Mouse (Mus musculus): ENCODE measurements around the gene Nav2.

The Nav2 gene

DNA sequence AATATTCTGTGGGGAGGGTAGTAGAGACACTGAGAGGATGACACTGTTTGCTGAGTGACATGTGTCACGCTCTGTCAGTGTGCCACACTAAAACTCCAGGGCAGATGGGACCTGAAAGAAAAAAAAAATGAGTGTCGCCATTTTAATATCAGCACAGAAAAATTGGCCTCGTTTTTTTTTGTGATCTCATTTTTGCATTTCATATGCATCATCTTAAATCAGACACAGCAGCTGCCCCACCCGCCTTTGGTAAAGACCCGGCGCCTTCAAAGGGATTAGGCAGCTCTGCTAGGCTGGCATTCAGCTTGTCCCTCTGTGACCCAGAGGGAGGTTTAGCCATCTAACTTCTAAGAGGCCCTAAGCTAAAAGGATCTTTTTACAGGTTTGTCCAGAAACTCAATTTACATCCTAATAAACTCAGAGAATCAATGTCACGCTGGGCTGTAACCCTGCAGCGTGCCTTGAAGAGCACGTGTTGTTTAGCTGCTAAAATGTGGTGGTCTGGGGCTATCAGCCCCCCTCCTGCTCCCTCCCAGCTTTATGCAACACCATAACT, 576.9 kb downstream of the Nav2 start:
- TF ChIP-seq CTCF (conservative IDR thresholded peaks at IDR 0.05; ENCODE audit: low read length) (no peak), NANOG (IDR thresholded peaks at IDR 0.05; ENCODE audit: borderline replicate concordance, low read length) (no peak), POU5F1 (IDR thresholded peaks at IDR 0.05; ENCODE audit: borderline replicate concordance, low read length) (no peak)

DNA sequence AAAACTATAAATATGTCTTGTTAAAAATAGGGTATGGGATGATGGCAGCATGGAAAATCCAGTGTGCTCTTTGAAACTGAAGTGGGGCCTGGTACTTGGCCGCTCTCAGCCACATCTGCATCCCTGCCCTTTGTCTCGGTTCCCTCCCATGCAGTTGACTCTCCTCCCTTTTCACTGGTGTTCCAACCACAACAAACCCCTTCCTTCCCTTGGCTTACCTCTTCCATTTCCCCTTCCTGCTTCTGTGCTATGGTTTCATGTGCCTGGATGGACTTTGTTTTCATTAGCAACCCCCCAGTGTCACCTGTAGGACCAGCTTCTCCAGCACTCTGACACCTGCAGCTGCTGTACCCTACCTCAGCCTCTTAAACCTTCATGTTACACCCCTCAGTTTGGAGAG, 578.8 kb downstream of the Nav2 start:
- TF ChIP-seq POU5F1 (IDR thresholded peaks at IDR 0.05; ENCODE audit: borderline replicate concordance, low read length) (no peak), NANOG (IDR thresholded peaks at IDR 0.05; ENCODE audit: borderline replicate concordance, low read length) (no peak), CTCF (conservative IDR thresholded peaks at IDR 0.05; ENCODE audit: low read length) (no peak)

More for the DNA sequence above, 576.9 kb downstream of the Nav2 start:
- H3K27me3 ChIP-seq (ENCODE audit: insufficient read depth, low read length), result no peaks in the 10 kb centered on the region
- H3K4me3 ChIP-seq (replicated peaks; ENCODE audit: low read length), result no peak overlapping the region
- peaks cover 42% of the 10 kb centered on the region for H3K4me1 ChIP-seq (replicated peaks; ENCODE audit: low read depth, low read length)
- no peaks in the 10 kb centered on the region for H3K9me3 ChIP-seq (ENCODE audit: low read length)
- no peaks in the 10 kb centered on the region for H3K36me3 ChIP-seq (ENCODE audit: insufficient read depth, low read length)

DNA sequence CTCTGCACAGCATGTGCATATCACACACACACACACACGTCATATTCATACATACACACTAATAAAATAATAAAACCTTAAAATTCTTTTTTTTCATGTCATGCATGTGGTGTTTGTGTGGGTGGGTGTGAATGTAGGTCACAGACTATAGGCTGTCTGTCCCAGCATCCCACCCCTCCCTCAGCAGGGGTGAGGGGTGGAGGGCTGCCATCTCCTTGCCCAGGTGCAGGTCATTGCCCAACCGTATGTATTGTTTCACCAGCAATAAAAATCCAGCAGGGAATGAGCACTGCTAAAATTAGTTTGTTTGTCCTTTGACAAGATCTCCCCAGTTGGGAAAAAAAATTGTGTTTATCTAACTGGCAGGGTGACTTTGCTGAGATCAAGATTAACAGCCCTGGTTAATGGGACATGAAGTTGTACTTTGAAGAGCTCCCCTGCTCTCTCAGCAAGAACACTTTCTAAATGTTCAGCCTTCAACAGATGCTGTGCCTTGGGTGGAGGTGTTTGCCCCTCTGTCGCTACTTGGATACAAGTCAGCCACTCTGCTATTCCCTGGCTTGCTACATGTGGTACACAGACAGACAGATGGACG, 580.1 kb downstream of the Nav2 start:
- H3K36me3 ChIP-seq (ENCODE audit: insufficient read depth, low read length), result peaks cover 11% of the 10 kb centered on the region
- TF ChIP-seq CTCF (conservative IDR thresholded peaks at IDR 0.05; ENCODE audit: low read length) (no peak), NANOG (IDR thresholded peaks at IDR 0.05; ENCODE audit: borderline replicate concordance, low read length) (no peak), POU5F1 (IDR thresholded peaks at IDR 0.05; ENCODE audit: borderline replicate concordance, low read length) (no peak)
- no peaks in the 10 kb centered on the region for H3K9me3 ChIP-seq (ENCODE audit: low read length)
- H3K27me3 ChIP-seq (ENCODE audit: insufficient read depth, low read length), result no peaks in the 10 kb centered on the region
- H3K4me1 ChIP-seq (replicated peaks; ENCODE audit: low read depth, low read length), result peaks cover 28% of the 10 kb centered on the region
- no peak overlapping the region for H3K4me3 ChIP-seq (replicated peaks; ENCODE audit: low read length)

More for the DNA sequence above, 578.8 kb downstream of the Nav2 start:
- Histone ChIP-seq H3K4me3 (replicated peaks; ENCODE audit: low read length) (no peak overlapping the region), H3K27me3 (ENCODE audit: insufficient read depth, low read length) (no peaks in the 10 kb centered on the region), H3K4me1 (replicated peaks; ENCODE audit: low read depth, low read length) (peaks cover 36% of the 10 kb centered on the region), H3K9me3 (ENCODE audit: low read length) (no peaks in the 10 kb centered on the region), H3K36me3 (ENCODE audit: insufficient read depth, low read length) (peaks cover 11% of the 10 kb centered on the region)

DNA sequence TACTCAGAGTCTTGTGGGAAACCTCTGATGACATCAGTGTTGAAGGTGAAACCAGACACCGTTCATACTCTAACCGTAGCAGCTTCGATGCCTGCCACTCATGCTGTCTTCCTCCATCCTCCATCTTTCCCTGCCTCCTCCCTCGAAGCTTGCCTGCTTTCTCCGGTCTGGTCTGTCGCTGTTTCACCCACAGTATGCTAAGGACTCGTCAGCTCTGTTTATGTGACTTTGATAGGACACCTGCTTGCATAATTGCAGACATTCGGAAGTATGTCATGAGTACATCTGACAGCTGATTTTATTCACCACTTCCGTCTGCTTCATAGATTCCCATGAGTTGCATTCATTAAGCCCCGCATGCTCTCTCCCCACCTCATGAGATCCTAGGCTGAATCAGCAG, 582.3 kb downstream of the Nav2 start:
- peaks cover 7% of the 10 kb centered on the region for H3K4me1 ChIP-seq (replicated peaks; ENCODE audit: low read depth, low read length)
- H3K36me3 ChIP-seq (ENCODE audit: insufficient read depth, low read length), result peaks cover 14% of the 10 kb centered on the region
- no peaks in the 10 kb centered on the region for H3K27me3 ChIP-seq (ENCODE audit: insufficient read depth, low read length)
- H3K9me3 ChIP-seq (ENCODE audit: low read length), result no peaks in the 10 kb centered on the region
- H3K4me3 ChIP-seq (replicated peaks; ENCODE audit: low read length), result no peak overlapping the region
- TF ChIP-seq NANOG (IDR thresholded peaks at IDR 0.05; ENCODE audit: borderline replicate concordance, low read length), result no peak
- no peak for TF ChIP-seq POU5F1 (IDR thresholded peaks at IDR 0.05; ENCODE audit: borderline replicate concordance, low read length)
- TF ChIP-seq CTCF (conservative IDR thresholded peaks at IDR 0.05; ENCODE audit: low read length), result no peak

DNA sequence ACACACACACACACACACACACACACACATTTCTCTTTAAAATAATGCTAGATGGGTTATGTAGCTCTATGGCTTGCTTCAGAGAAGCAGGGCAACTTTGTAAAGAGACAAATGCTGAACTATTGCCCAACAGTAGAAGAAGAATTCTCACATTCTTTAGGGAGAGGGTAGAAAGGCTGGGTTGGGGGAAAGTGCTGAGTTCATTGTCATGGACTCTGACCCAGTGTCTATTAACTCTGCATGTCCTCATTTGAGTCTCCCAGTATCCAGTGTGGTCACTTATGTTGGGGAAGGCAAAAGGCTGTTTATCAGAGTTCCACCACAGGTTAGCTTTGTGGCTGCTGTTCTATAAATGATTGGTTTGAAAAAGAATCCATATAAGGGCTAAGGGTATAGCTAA, 584.1 kb downstream of the Nav2 start:
- TF ChIP-seq NANOG (IDR thresholded peaks at IDR 0.05; ENCODE audit: borderline replicate concordance, low read length) (no peak), CTCF (conservative IDR thresholded peaks at IDR 0.05; ENCODE audit: low read length) (no peak), POU5F1 (IDR thresholded peaks at IDR 0.05; ENCODE audit: borderline replicate concordance, low read length) (no peak)
- H3K27me3 ChIP-seq (ENCODE audit: insufficient read depth, low read length), result no peaks in the 10 kb centered on the region
- H3K4me3 ChIP-seq (replicated peaks; ENCODE audit: low read length), result no peak overlapping the region
- H3K36me3 ChIP-seq (ENCODE audit: insufficient read depth, low read length), result peaks cover 14% of the 10 kb centered on the region
- H3K9me3 ChIP-seq (ENCODE audit: low read length), result no peaks in the 10 kb centered on the region
- H3K4me1 ChIP-seq (replicated peaks; ENCODE audit: low read depth, low read length), result peaks cover 8% of the 10 kb centered on the region

DNA sequence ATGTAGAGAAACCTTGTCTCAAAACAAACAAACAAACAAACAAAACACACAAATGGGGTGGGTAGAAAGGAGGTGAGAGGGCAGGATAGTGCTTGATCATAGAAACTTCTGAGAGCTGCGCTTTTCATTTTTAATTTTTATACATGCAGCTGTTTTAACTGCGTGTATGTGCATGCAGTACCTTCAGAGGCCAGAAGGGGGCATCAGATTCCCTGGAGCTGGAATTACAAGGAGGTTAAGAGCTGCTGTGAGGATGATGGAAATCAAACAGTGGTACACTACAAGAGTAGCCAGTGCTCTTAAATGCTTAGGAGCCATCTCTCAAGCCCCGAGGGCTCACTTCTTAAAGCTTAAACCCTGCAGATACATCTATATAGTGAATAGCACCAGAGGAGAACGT, 584.7 kb downstream of the Nav2 start:
- no peak overlapping the region for H3K4me3 ChIP-seq (replicated peaks; ENCODE audit: low read length)
- peaks cover 4% of the 10 kb centered on the region for H3K4me1 ChIP-seq (replicated peaks; ENCODE audit: low read depth, low read length)
- no peaks in the 10 kb centered on the region for H3K27me3 ChIP-seq (ENCODE audit: insufficient read depth, low read length)
- H3K9me3 ChIP-seq (ENCODE audit: low read length), result no peaks in the 10 kb centered on the region
- H3K36me3 ChIP-seq (ENCODE audit: insufficient read depth, low read length), result peaks cover 14% of the 10 kb centered on the region
- TF ChIP-seq NANOG (IDR thresholded peaks at IDR 0.05; ENCODE audit: borderline replicate concordance, low read length), result no peak
- TF ChIP-seq CTCF (conservative IDR thresholded peaks at IDR 0.05; ENCODE audit: low read length), result peak; percentile 94
- no peak for TF ChIP-seq POU5F1 (IDR thresholded peaks at IDR 0.05; ENCODE audit: borderline replicate concordance, low read length)

DNA sequence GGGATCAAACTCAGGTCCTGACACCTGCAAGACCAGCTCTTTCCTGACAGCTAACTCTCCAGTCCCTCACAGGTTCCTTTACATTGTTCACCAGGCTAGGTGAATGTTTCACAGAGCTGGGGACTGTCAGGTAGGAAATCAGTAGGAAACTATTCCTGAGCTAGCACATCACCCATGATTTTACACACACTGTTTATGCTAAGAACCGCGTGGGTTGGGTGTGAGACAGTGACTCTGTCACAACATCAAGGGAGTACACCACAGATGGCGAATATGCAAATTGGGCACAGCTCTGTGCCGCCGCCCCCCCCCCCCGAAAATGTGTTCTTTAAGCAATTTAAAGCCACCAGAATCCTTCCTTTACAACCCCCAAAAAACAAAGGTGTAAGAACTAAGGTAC, 586.1 kb downstream of the Nav2 start:
- TF ChIP-seq POU5F1 (IDR thresholded peaks at IDR 0.05; ENCODE audit: borderline replicate concordance, low read length) (no peak), NANOG (IDR thresholded peaks at IDR 0.05; ENCODE audit: borderline replicate concordance, low read length) (no peak), CTCF (conservative IDR thresholded peaks at IDR 0.05; ENCODE audit: low read length) (no peak)
- no peaks in the 10 kb centered on the region for H3K27me3 ChIP-seq (ENCODE audit: insufficient read depth, low read length)
- H3K4me3 ChIP-seq (replicated peaks; ENCODE audit: low read length), result no peak overlapping the region
- H3K36me3 ChIP-seq (ENCODE audit: insufficient read depth, low read length), result peaks cover 14% of the 10 kb centered on the region
- no peaks in the 10 kb centered on the region for H3K9me3 ChIP-seq (ENCODE audit: low read length)
- H3K4me1 ChIP-seq (replicated peaks; ENCODE audit: low read depth, low read length), result peaks cover 4% of the 10 kb centered on the region

DNA sequence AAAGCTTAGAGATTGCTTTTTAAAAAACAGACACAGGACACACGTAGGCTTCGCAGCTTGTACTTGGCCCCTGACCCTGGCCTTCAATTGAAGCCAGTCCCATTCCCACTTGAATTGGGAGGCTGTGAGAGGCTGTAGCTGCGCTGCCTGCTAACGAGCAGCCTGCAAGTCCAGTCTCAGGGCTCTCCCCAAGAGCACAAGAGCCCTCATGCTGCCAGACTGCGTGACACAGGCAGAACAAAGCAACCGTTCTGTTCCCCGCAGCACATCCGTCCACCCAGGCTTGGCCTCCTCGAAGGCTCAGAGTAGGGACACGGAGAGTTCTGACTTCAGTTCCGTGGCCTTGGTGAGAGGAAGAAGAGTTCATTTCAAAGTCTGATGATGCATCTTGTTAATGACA, 587.6 kb downstream of the Nav2 start:
- peaks cover 14% of the 10 kb centered on the region for H3K36me3 ChIP-seq (ENCODE audit: insufficient read depth, low read length)
- H3K27me3 ChIP-seq (ENCODE audit: insufficient read depth, low read length), result no peaks in the 10 kb centered on the region
- no peak overlapping the region for H3K4me3 ChIP-seq (replicated peaks; ENCODE audit: low read length)
- peaks cover 4% of the 10 kb centered on the region for H3K4me1 ChIP-seq (replicated peaks; ENCODE audit: low read depth, low read length)
- no peak for TF ChIP-seq POU5F1 (IDR thresholded peaks at IDR 0.05; ENCODE audit: borderline replicate concordance, low read length)
- no peak for TF ChIP-seq CTCF (conservative IDR thresholded peaks at IDR 0.05; ENCODE audit: low read length)
- no peak for TF ChIP-seq NANOG (IDR thresholded peaks at IDR 0.05; ENCODE audit: borderline replicate concordance, low read length)
- no peaks in the 10 kb centered on the region for H3K9me3 ChIP-seq (ENCODE audit: low read length)

Measured in E14TG2a.4 (cell line).